Mouse (Mus musculus): Measurements from ENCODE around the gene Ret. TPM values are rescaled to one million over a fixed set of nuclear protein-coding genes. Genes with fewer than 3 reads are reported as not detected.

Gene Ret
- polyA plus RNA-seq, 1 experiment from 2014 or later: 12.0 TPM

DNA sequence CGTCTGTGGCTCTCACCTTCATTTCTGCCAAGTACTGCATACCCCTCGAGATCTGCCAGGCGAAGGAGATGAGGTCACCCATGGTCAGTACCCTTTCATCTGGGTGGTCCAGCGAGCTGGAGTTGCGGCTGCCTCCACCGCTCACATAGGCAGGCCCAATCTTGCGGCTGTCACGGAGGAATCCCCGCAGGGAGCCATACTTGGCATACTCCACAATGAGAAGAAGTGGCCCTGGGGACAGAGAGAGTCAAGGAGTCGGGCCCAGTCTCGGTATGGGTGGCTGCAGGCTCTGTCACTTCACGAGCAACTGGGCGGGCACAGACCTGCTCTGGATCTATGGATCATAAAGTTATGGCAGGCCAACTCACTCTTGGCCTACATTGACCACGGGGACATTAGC lies 29.4 kb downstream of the Ret start:
- H3K4me3 ChIP-seq (ENCODE audit: low read depth, low read length): no peak overlapping the region
- ATAC-seq (ENCODE audit: insufficient read depth, low FRiP score, low TSS enrichment) (no peak), DNase-seq (ENCODE audit: low spot score) (no peak)
- no peak overlapping the region for H3K9ac ChIP-seq (ENCODE audit: low read length)
- WGBS: 80% methylated on average over 14 of the region's 14 CpGs
- no peak overlapping the region for H3K27ac ChIP-seq (ENCODE audit: low read depth, low read length)
- no peaks in the 10 kb centered on the region for H3K27me3 ChIP-seq (ENCODE audit: control insufficient read depth, insufficient read depth, low read length)
- no peaks in the 10 kb centered on the region for H3K9me3 ChIP-seq (ENCODE audit: control insufficient read depth, low read length)
- H3K4me2 ChIP-seq (ENCODE audit: low read depth): no peak overlapping the region
- H3K4me1 ChIP-seq (ENCODE audit: control insufficient read depth, insufficient read depth, low read length): no peaks in the 10 kb centered on the region
- no peaks in the 10 kb centered on the region for H3K36me3 ChIP-seq (ENCODE audit: control insufficient read depth, insufficient read depth, low read length)

DNA sequence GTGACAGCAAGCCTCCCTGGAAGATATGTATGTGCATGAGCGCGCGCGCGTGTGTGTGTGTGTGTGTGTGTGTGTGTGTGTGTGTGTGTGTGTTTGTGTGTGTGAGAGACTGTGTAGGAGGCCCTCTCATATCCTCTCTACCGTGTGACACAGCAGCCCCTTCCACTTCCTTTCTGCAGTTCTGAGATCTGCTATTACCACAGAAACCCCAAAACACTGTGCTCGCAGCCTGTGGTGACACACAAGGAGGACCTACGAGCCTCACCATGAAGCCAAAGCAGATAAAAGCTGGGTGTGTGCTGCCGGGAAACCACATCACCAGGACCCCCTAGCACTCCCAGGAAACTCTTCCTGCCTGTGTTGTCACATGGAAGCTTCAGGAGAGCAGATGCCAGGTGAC lies 30.5 kb downstream of the Ret start:
- no peak overlapping the region for H3K27ac ChIP-seq (ENCODE audit: low read depth, low read length)
- H3K4me1 ChIP-seq (ENCODE audit: control insufficient read depth, insufficient read depth, low read length): no peaks in the 10 kb centered on the region
- H3K9me3 ChIP-seq (ENCODE audit: control insufficient read depth, low read length): no peaks in the 10 kb centered on the region
- no peak overlapping the region for H3K9ac ChIP-seq (ENCODE audit: low read length)
- H3K36me3 ChIP-seq (ENCODE audit: control insufficient read depth, insufficient read depth, low read length): no peaks in the 10 kb centered on the region
- ATAC-seq (ENCODE audit: insufficient read depth, low FRiP score, low TSS enrichment) (no peak), DNase-seq (ENCODE audit: low spot score) (no peak)
- WGBS: 88% methylated on average over 9 of the region's 9 CpGs
- H3K4me2 ChIP-seq (ENCODE audit: low read depth): no peak overlapping the region
- no peak overlapping the region for H3K4me3 ChIP-seq (ENCODE audit: low read depth, low read length)
- H3K27me3 ChIP-seq (ENCODE audit: control insufficient read depth, insufficient read depth, low read length): no peaks in the 10 kb centered on the region

DNA sequence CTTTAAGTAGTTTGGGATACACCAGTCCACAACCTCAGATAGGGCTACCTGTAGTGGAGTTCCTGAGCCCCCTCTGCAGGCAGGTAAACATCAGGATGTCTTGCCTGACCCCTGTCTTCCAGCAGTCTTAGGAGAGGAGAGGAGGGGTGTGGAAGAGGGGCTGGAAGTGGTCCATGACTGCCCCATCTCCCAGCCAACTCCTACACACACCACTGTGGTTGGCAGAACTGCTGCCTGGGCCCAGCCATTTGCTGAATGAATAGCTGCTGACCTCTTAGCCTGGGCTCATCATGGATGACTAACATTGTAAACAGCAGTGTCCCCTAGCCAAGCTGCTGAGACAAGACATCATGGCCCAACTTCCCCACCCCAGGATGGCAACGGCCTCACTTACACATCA lies 32.0 kb downstream of the Ret start:
- DNase-seq (ENCODE audit: low spot score) (no peak), ATAC-seq (ENCODE audit: insufficient read depth, low FRiP score, low TSS enrichment) (no peak)
- Histone ChIP-seq H3K9me3 (ENCODE audit: control insufficient read depth, low read length) (no peaks in the 10 kb centered on the region), H3K4me3 (ENCODE audit: low read depth, low read length) (no peak overlapping the region), H3K9ac (ENCODE audit: low read length) (no peak overlapping the region), H3K27me3 (ENCODE audit: control insufficient read depth, insufficient read depth, low read length) (no peaks in the 10 kb centered on the region), H3K36me3 (ENCODE audit: control insufficient read depth, insufficient read depth, low read length) (no peaks in the 10 kb centered on the region), H3K4me2 (ENCODE audit: low read depth) (no peak overlapping the region), H3K27ac (ENCODE audit: low read depth, low read length) (no peak overlapping the region), H3K4me1 (ENCODE audit: control insufficient read depth, insufficient read depth, low read length) (no peaks in the 10 kb centered on the region)
- WGBS: 84% methylated on average over 1 of the region's 1 CpGs

DNA sequence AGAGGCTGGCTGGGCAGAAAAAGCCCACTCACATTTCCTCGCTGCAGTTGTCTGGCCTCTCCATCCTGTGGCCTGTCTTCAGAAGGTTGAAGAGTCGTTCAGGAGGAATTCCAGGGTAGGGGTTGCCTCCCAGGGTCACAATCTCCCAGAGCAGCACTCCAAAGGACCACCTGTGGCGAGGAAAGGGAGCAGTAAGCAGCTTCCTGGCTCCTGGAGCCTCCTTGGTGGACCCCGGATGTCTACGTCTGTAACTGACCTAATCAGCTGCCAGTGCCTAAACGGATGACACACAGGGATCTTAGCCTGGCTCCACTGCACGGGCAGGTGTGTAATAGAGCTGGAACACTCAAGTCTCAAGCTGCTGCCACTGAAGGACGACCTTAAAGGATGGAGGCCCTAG lies 32.8 kb downstream of the Ret start:
- H3K27ac ChIP-seq (ENCODE audit: low read depth, low read length): no peak overlapping the region
- no peaks in the 10 kb centered on the region for H3K4me1 ChIP-seq (ENCODE audit: control insufficient read depth, insufficient read depth, low read length)
- 79% methylated on average over 8 of the region's 8 CpGs for WGBS
- no peak overlapping the region for H3K4me3 ChIP-seq (ENCODE audit: low read depth, low read length)
- no peak overlapping the region for H3K9ac ChIP-seq (ENCODE audit: low read length)
- H3K4me2 ChIP-seq (ENCODE audit: low read depth): no peak overlapping the region
- no peak for ATAC-seq (ENCODE audit: insufficient read depth, low FRiP score, low TSS enrichment)
- H3K27me3 ChIP-seq (ENCODE audit: control insufficient read depth, insufficient read depth, low read length): no peaks in the 10 kb centered on the region
- H3K9me3 ChIP-seq (ENCODE audit: control insufficient read depth, low read length): no peaks in the 10 kb centered on the region
- no peak for DNase-seq (ENCODE audit: low spot score)
- H3K36me3 ChIP-seq (ENCODE audit: control insufficient read depth, insufficient read depth, low read length): no peaks in the 10 kb centered on the region

DNA sequence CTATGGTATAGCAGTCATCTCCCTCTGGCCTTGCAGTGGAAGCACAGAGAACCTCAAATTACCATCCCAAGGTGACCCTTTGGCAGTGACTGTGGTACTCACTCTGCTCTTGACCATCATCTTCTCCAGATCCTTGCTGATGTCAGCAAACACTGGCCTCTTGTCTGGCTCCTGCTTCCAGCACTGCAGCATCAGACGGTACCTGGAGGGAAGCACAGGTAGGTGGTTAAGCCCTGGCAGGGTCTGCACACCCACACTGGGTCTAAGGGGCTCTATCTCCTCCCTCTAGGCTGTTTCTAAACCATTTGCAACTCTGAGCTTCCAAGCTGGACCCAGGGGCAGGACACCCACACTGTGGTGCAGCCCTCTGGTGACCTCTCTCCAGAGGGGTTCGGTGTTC lies 34.4 kb downstream of the Ret start:
- Histone ChIP-seq H3K4me2 (ENCODE audit: low read depth) (no peak overlapping the region), H3K4me1 (ENCODE audit: control insufficient read depth, insufficient read depth, low read length) (no peaks in the 10 kb centered on the region), H3K27ac (ENCODE audit: low read depth, low read length) (no peak overlapping the region), H3K9ac (ENCODE audit: low read length) (no peak overlapping the region), H3K27me3 (ENCODE audit: control insufficient read depth, insufficient read depth, low read length) (no peaks in the 10 kb centered on the region), H3K36me3 (ENCODE audit: control insufficient read depth, insufficient read depth, low read length) (no peaks in the 10 kb centered on the region), H3K9me3 (ENCODE audit: control insufficient read depth, low read length) (no peaks in the 10 kb centered on the region), H3K4me3 (ENCODE audit: low read depth, low read length) (no peak overlapping the region)
- DNase-seq (ENCODE audit: low spot score): no peak
- 86% methylated on average over 2 of the region's 2 CpGs for WGBS
- ATAC-seq (ENCODE audit: insufficient read depth, low FRiP score, low TSS enrichment): no peak

DNA sequence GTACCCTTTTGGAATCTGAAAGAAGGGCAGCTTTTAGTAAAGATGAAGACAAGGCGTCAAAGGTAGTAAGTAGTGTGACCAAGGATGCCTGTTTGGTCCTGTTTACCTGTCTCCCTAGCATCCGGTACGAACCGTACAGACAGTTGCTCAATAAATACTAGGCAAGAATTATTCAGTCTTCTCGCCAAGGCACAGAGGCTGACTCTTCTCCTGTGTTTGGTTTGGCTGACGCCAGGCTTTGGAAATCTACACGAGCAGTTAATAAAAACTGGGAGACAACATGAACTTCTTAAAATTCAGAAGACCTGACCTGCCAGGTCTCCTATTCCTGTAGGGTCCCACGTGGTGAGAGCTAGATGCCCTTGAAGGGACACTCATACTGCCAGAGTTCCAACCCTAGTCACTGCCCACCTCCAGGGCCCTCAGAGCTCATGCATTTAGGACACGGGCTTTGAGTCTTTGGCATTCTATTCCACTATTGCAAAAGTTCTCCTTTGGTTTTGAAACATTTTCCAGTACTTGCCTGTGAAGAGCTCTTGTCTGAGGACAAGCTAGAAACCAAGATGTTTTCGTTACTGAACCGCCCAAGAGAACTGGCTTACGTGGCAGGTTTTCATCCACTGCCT lies 34.9 kb downstream of the Ret start:
- H3K36me3 ChIP-seq (ENCODE audit: control insufficient read depth, insufficient read depth, low read length): no peaks in the 10 kb centered on the region
- H3K9ac ChIP-seq (ENCODE audit: low read length): no peak overlapping the region
- DNase-seq (ENCODE audit: low spot score) (no peak), ATAC-seq (ENCODE audit: insufficient read depth, low FRiP score, low TSS enrichment) (no peak)
- no peak overlapping the region for H3K4me3 ChIP-seq (ENCODE audit: low read depth, low read length)
- H3K4me1 ChIP-seq (ENCODE audit: control insufficient read depth, insufficient read depth, low read length): no peaks in the 10 kb centered on the region
- H3K27ac ChIP-seq (ENCODE audit: low read depth, low read length): no peak overlapping the region
- 90% methylated on average over 12 of the region's 12 CpGs for WGBS
- H3K9me3 ChIP-seq (ENCODE audit: control insufficient read depth, low read length): no peaks in the 10 kb centered on the region
- H3K27me3 ChIP-seq (ENCODE audit: control insufficient read depth, insufficient read depth, low read length): no peaks in the 10 kb centered on the region
- H3K4me2 ChIP-seq (ENCODE audit: low read depth): no peak overlapping the region

DNA sequence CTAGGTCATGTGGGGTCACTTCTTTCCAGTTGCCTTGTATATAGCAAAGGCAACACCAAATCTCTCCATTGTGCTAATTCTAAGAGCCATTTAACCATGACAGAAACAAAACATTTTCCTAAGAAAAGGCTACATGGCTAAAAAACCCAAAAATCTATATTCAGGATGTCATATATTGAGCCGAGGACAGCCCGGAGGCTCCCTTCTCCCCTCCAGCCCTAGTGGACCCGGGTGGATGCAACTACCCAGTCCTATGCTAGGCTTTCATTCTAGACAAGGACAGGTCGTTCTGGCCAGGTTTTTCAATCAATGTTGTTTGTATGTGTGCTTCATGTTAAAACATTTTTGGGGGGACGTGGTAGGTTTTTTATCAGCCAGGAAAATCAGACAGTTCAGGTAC lies 44.4 kb downstream of the Ret start:
- DNase-seq (ENCODE audit: low spot score) (no peak), ATAC-seq (ENCODE audit: insufficient read depth, low FRiP score, low TSS enrichment) (no peak)
- no peak overlapping the region for H3K27ac ChIP-seq (ENCODE audit: low read depth, low read length)
- 81% methylated on average over 5 of the region's 5 CpGs for WGBS
- no peaks in the 10 kb centered on the region for H3K9me3 ChIP-seq (ENCODE audit: control insufficient read depth, low read length)
- H3K36me3 ChIP-seq (ENCODE audit: control insufficient read depth, insufficient read depth, low read length): no peaks in the 10 kb centered on the region
- H3K9ac ChIP-seq (ENCODE audit: low read length): no peak overlapping the region
- no peak overlapping the region for H3K4me2 ChIP-seq (ENCODE audit: low read depth)
- H3K4me1 ChIP-seq (ENCODE audit: control insufficient read depth, insufficient read depth, low read length): no peaks in the 10 kb centered on the region
- H3K27me3 ChIP-seq (ENCODE audit: control insufficient read depth, insufficient read depth, low read length): no peaks in the 10 kb centered on the region
- no peak overlapping the region for H3K4me3 ChIP-seq (ENCODE audit: low read depth, low read length)

DNA sequence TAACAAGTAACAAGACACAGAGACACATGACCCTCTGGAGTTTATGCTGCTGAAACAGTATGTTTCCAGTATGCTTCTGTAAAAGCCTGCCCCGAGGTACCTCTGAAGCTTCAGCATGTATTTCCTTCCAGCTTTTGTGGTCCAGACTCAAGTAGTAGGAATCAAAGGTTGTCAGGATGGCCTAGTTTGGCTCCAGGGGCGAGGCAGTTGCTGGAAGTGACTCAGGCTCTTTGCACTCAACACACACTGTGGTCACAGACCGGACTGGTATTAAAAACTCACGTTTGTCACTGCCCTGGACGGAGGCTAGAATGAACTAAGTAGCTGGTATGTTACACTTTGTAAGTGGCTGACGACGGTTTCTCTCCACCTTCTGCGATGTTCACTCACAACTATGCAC lies 46.5 kb downstream of the Ret start:
- no peak for DNase-seq (ENCODE audit: low spot score)
- H3K9me3 ChIP-seq (ENCODE audit: control insufficient read depth, low read length): no peaks in the 10 kb centered on the region
- H3K4me1 ChIP-seq (ENCODE audit: control insufficient read depth, insufficient read depth, low read length): no peaks in the 10 kb centered on the region
- no peak overlapping the region for H3K4me3 ChIP-seq (ENCODE audit: low read depth, low read length)
- H3K9ac ChIP-seq (ENCODE audit: low read length): no peak overlapping the region
- H3K27ac ChIP-seq (ENCODE audit: low read depth, low read length): no peak overlapping the region
- WGBS: 85% methylated on average over 8 of the region's 8 CpGs
- no peaks in the 10 kb centered on the region for H3K36me3 ChIP-seq (ENCODE audit: control insufficient read depth, insufficient read depth, low read length)
- H3K4me2 ChIP-seq (ENCODE audit: low read depth): no peak overlapping the region
- H3K27me3 ChIP-seq (ENCODE audit: control insufficient read depth, insufficient read depth, low read length): no peaks in the 10 kb centered on the region
- ATAC-seq (ENCODE audit: insufficient read depth, low FRiP score, low TSS enrichment): no peak

DNA sequence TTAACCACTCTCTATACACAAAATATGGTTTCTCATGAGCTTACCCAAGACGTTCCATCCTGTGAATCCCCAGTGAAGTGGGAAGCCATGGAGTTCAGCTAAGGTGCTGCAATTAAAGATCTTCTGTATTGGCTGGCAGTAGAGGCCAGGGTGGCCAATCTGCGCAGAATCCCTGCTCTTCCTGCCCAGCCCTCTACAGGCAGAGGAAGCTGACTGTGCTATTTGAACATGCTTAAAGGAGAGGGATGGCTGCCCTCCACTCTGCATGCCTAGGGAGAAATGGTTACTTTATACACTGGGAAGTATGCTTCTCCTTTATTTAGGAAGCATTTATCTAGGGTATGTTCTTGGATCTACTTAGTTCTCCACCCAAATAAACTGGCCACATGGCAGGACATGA lies 47.0 kb downstream of the Ret start:
- ATAC-seq (ENCODE audit: insufficient read depth, low FRiP score, low TSS enrichment) (no peak), DNase-seq (ENCODE audit: low spot score) (no peak)
- Histone ChIP-seq H3K27me3 (ENCODE audit: control insufficient read depth, insufficient read depth, low read length) (no peaks in the 10 kb centered on the region), H3K4me2 (ENCODE audit: low read depth) (no peak overlapping the region), H3K9me3 (ENCODE audit: control insufficient read depth, low read length) (no peaks in the 10 kb centered on the region), H3K36me3 (ENCODE audit: control insufficient read depth, insufficient read depth, low read length) (no peaks in the 10 kb centered on the region), H3K27ac (ENCODE audit: low read depth, low read length) (no peak overlapping the region), H3K4me3 (ENCODE audit: low read depth, low read length) (no peak overlapping the region), H3K4me1 (ENCODE audit: control insufficient read depth, insufficient read depth, low read length) (no peaks in the 10 kb centered on the region), H3K9ac (ENCODE audit: low read length) (no peak overlapping the region)
- 85% methylated on average over 2 of the region's 2 CpGs for WGBS

Measured in neural tube, embryonic 11.5 days (tissue).